Mouse (Mus musculus) monocyte, adult 2 months (primary cell): ENCODE data around the gene Kifc1.

Experiments used
- DNase-seq, 2 experiments: peaks; one replicate each; pipeline ENCODE4 v3.0.0; 2022; ENCODE audit warnings: low spot score in 2 of 2, low read depth in 1 of 2

Gene Kifc1

GRCm38 (mm10) chr17:33890533-33891059 is at the start of gene Kifc1:
Gene Kifc1, minus strand, starts transcription at chr17:33890661.
- DNase-seq: peak; percentile 98 to 99

- no peak for DNase-seq
Observed at GRCm38 (mm10) chr17:33938783-33939182, 48.3 kb upstream of the Kifc1 start.

GRCm38 (mm10) chr17:33936993-33937392 is 46.5 kb upstream of the Kifc1 start:
- DNase-seq: no peak

DNA sequence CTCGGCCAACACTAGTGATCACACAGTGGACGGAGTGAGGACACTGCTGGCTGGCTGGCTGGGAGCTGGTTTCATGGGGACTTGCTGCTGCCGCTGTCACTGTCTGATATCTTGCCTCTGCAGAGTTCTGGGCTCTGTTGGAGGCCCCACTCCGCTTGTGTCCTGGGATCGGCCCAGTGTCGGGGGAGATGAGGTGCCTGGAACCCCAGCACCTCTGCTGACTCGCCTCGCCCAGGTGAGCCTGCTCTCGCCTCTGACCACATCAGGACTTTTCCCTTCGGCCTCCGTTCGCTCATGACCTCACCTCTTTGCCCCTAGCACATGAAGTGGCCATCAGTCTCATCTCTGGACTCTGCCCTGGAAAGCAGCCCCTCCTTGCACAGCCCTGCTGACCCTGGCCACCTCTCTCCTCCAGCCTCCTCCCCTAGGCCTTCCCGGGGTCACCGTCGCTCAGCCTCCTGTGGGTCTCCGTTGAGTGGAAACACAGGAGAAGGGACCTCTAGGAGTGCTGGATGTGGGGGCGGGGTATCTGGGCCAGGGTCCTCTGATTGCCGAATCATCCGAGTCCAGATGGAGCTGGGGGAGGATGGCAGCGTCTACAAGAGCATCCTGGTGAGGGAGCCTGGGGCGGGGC is 45.1 kb upstream of the Kifc1 start:
- DNase-seq: no peak

GRCm38 (mm10) chr17:33932970-33933369 is 42.5 kb upstream of the Kifc1 start:
- no peak for DNase-seq

DNA sequence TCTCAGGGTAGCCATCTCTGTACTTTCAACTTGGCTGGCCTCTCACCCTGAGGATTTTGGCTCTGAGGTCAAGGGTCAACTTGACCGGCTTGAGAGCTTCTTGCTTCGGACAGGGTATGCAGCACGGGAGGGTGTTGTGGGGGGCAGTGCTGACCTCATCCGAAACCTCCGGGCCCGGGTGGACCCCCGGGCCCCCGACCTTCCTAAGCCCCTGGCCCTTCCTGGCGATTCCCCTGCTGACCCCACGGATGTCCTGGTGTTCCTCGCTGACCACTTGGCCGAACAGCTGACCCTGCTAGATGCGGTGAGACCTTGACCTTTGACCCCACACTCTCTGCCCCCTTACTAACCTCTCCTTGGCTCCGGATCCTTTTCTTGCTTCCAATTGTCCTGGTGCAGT is 42.0 kb upstream of the Kifc1 start:
- no peak for DNase-seq

- DNase-seq: no peak
Observed at GRCm38 (mm10) chr17:33931947-33932346, 41.5 kb upstream of the Kifc1 start.

DNA sequence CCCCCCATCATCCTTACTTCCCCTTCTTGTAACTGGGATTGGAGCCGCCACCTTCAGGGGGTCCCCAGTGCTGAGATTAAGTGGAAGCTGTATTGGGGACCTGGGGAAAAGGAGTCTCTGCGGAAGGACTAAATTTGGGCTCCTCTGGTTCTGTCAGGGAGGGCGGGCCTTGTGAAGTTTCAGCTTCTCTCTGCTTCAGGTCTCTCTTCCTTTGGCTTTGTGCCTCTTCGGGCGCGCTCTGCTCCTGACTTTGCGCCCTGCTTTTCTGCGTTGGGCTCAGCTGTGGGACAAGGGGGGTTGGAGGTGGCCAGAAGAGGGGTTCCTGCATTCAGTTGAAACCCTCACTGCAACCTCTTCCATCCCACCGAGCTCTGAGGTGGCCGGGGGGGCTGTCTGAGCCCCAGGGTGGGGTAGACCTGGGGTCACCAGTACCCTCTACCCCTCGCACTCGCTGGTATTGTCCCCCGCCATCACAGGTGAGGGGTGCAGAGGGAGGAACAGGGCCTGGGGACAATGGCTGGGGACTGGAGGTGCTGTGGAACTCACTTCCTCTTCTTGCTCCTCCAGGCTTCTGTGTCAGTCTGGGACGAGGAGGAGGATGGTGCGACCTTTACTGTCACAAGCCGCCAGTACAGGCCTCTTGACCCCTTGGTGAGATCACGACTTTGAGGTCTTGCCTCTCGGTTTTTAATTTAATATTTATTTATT is 40.9 kb upstream of the Kifc1 start:
- no peak for DNase-seq

DNA sequence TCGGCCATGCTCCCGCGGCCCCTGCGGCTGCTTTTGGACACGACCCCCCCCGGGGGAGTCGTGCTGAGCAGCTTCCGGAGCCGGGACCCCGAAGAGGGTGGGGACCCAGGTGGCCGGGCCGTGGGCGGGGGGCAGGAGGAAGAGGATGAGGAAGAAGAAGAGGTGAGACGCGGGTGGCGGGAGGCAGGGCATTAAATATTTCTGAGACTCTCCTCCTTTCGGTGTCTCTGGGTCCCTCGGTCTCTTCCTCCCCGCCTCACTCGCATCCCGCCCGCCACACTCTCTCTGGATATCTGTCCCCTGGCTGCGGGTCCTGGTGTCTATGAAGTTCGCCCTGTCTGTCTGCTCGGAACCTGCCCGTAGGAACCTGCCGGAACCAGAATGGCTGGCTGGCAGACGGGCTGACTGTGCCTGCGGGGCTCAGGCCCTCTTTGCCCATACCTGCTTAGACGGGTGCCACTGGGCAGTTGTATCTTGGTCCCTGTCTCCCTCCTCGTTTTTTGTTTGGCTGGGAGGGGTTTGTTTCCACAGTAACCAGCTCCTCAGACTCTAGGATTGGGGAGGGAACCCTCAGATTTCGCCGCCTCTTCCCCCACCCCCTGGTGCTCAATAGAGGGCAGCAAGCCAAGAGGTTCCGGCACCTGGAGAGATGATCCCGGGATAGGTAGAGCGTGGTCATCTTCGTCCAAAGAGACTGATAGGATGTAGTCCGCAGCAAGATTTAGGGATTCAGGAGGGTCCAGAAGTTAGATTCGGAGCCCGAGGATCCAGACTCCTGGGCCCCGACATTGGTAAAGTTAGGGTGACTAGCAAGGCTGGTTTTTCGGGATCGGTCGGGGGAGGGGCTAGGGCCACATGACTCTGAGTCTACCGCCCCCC is 40.1 kb upstream of the Kifc1 start:
- DNase-seq: peak in 1 of 2 experiments; percentile 60

DNA sequence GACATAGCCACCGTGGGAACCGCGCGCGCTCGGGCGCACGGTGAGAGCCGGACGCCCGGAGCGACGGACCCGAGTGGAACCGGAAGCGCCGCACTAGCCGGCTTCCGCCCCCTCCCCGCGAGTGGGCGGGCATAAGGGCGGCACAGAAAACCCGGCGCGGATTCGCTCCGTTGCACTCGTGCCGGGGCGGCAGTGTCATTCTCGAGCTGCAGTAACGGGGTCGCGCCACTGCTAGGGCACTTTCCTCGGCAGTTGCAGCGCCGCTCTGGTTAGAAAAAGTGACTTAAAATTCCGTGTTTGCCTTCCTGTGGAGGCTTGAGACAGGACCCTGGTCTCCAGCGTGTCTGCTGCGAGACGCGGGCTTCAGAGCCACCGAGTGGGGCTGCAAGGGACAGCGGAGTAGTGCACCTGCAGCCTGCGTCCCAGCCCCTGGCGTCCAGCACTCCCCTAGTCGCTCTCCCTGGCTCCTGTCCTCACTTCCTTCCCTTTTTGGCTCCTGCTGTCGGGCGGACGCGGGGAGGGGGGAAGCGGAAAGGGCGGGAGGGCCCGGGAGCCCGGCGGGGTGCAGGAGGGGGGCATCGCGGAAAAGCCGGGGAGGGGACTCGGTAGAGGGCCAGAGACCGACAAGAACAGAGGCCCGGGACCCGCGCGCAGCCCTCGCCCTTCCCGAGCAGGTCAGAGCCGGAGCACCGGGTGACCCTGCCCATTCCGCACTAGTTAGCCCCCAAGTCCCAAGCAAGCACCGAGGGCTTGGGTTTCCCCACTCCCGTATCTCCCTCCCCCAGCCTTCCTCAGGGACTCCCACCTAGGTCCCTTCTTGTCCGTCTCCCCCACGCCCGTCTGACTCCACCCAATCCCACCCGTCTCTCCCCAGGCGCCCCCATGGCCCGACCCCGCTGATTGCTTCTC is 39.2 kb upstream of the Kifc1 start, which contains the start of gene Rgl2:
TSS of gene Rgl2 (plus strand) at position 173 of the 909 bp plus-strand sequence.
- peak; percentile 78 to 85 for DNase-seq

GRCm38 (mm10) chr17:33928251-33928947 is 37.9 kb upstream of the Kifc1 start:
- DNase-seq: no peak

- DNase-seq: no peak
Observed at GRCm38 (mm10) chr17:33926207-33926932, 35.9 kb upstream of the Kifc1 start.

DNA sequence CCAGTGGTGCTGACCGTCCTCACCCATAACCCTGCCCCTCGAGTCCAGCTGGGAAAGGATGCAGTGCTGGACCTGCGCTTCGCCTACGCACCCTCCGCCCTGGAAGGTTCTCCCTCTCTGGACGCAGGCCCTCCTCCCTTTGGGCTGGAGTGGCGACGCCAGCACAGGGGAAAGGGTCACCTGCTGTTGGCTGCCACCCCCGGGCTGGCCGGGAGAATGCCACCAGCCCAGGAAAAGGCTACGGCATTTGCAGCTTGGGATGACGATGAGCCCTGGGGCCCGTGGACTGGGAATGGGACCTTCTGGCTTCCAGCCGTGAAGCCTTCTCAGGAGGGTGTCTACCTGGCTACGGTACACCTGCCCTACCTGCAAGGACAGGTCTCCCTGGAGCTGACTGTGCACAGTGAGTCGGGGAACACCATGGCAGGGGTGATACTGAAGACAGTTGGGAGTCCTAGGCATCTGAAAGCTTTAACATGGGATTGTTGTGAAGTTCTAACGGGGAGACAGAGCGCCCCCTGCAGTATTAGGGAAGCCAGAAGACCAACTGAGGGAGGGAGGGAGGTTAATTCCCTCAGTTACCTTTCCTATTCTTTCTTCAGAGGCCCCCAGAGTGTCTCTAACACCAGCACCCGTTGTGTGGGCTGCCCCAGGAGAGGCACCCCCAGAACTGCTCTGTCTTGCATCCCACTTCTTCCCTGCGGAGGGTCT is 35.1 kb upstream of the Kifc1 start:
- DNase-seq: no peak

DNA sequence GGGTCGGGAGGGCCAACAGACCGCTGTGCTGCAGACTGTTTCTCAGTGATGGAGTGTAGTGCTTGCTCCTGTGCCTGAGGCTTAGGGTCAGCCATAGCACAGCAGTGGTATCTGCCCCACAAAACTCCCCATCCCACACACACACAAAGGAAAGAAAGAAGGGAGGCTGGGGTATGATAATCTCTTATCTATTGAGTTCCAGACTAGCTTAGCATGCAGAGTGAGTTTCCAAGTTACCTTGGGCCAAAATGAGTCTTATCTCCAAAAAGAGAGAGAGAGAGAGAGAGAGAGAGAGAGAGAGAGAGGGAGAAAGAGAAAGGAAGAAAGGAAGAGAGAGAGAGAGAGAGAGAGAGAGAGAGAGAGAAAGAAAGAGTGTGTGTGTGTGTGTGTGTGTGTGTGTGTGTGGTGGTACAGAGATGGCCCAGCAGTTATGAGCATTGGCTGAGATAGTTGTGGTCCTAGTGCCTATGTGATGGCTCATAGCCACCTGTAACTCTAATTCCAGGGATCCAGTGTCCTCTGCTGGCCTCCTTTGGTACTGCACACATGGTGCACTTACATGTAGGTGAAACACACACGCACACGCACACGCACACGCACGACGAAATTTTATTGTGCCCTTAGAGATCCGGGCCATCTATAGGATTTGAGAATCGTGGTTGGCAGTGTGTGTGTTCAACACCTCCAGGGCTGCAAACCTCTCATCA is 34.3 kb upstream of the Kifc1 start:
- peak in 1 of 2 experiments; percentile 34 for DNase-seq

- no peak for DNase-seq
Observed at GRCm38 (mm10) chr17:33921361-33921760, 30.9 kb upstream of the Kifc1 start.

DNA sequence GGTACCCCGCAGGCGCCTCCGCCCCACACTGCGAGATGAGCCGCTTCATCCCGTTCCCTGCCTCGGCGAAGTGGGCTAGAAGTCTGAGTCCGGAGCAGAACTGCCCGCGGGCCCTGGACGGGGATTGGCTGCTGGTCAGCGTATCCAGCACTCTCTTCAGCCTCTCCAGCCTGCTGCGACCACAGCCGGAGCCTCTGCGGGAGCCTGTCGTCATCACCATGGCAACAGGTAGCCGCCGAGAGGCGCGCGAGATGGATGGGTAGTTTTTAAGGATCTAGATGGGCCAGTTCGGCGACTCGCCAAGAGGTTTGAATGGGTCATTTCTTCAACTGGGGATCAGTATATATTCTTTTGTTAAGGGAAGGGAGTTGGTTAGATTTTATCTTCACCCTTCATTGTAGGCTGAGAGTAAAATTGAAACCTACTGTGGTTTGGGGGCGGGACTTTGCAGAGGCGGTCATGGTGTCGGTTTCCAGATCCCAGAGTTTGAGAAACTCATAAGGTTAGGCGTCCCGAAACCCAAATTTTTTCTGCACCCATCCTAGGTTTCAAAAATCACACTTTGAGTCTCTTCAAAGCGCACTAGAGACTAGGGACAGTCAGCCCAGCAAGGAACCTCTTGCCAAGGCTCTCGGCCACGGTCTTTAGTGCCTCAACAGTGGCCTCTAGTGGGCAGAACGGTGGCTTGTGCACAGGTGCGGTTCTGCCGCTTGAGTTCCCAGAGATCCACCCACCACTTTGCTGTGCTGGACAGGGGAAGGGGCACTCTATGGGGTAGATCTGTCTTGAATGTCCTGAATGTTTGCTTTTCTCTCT is 30.0 kb upstream of the Kifc1 start:
- DNase-seq: peak in 1 of 2 experiments; percentile 76
